Mouse (Mus musculus): Measurements from ENCODE around the gene Kansl2.

- peak; percentile 41 for TF ChIP-seq CTCF (IDR thresholded peaks at IDR 0.05; ENCODE audit: insufficient read depth, low read length)
- peak; percentile 97 for TF ChIP-seq POLR2A (IDR thresholded peaks at IDR 0.05; ENCODE audit: borderline replicate concordance, extremely low read depth, low read depth, low read length)
Measured at GRCm38 (mm10) chr15:98567278-98568134, 33.4 kb upstream of the Kansl2 start.
